23 mouse cellular contexts compared by ENCODE assay signal in the genomic region with DNA sequence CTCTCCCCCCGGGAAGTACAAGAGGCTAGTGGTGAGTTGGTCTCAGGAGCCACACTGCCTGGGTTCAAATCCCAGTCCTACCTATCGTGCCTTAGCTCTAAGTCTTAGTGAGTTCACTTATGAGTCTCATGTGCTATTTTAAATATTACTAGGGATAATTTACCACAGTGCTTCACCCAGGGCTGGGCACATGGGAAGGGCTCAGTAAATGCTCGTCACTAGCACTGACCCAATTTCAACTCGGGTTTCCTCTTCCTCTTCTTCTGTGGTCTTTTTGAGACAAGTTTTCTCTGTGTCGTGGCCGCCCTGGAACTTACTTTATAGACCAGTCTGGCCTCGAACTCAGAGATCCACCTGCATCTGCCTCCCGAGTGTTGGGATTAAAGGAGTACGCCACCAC.
DNase-seq lines count a peak whose midpoint lies in the region; ATAC-seq lines count a peak whose summit lies in the region.
"Had no signal": no experiment of that assay in that cellular context is flagged by ENCODE, and none has a peak within 500 bp of the region (broad histone marks: within the 10 kb centered on the region; RNA-seq: fewer than 3 reads in every experiment).

No protein-coding gene starts in this region.

- ATAC-seq in activated CD4-positive, CD25-positive, alpha-beta regulatory T cell, adult 4 months: peak; percentile 17
- 0 out of 2 replicates have a peak, but pooled peaks have one; percentile 28 for ATAC-seq in granulocyte monocyte progenitor cell, adult 5-6 weeks (replicated peaks; ENCODE audit: poor library complexity, severe bottlenecking)
- peak; percentile 56 for ATAC-seq in megakaryocyte, adult 5-6 weeks (ENCODE audit: poor library complexity, severe bottlenecking)
- ATAC-seq: forebrain, embryonic 14.5 days; forebrain, postnatal 0 days; hindbrain, postnatal 0 days; Patski had no signal

- peak; percentile 25 for DNase-seq in thymus, postnatal 0 days (ENCODE audit: low spot score)
- DNase-seq in thymus, adult 18-20 months: no peak
- no peak for DNase-seq in gastrocnemius, postnatal 4 days (ENCODE audit: low spot score in 2 of 2)
- no peak for DNase-seq in urinary bladder, postnatal 14 days (ENCODE audit: low spot score)
- DNase-seq: adrenal gland, adult 2 months; adrenal gland, postnatal 14 days; B cell, adult 2 months; cerebellum, adult 11 months; cerebellum, adult 2 months; cerebellum, adult 9-11 months; cerebellum, postnatal 25 days; forebrain, postnatal 0 days; gastrocnemius, adult 2 months; gastrocnemius, postnatal 14 days; heart, adult 2 months; heart, postnatal 14 days; heart, postnatal 4 days had no signal
